Mouse (Mus musculus) MEL (cell line): Measurements from ENCODE around the gene Pxylp1.

Experiments
- CHD1 ChIP-seq: IDR thresholded peaks from 2 replicates; pipeline ENCODE4 v1.6.1; 2012; ENCODE audit warnings: low read depth, mild to moderate bottlenecking, inconsistent platforms, low read length, improper control_type of control experiment
- CHD2 ChIP-seq: IDR thresholded peaks from 2 replicates; pipeline ENCODE4 v1.6.1; 2011; ENCODE audit warnings: low read length, improper control_type of control experiment
- CTCF ChIP-seq, 3 experiments: IDR thresholded peaks in 2 of 3; conservative IDR thresholded peaks in 1 of 3; 2 replicates each; pipeline ENCODE4 v1.5.1; 2011 to 2012; ENCODE audit warnings: low read length in 3 of 3, low read depth in 2 of 3, mild to moderate bottlenecking in 2 of 3, improper control_type of control experiment in 1 of 3, inconsistent platforms in 1 of 3, mixed read lengths in 1 of 3, moderate library complexity in 1 of 3; ENCODE audit not compliant: control insufficient read depth in 1 of 3, insufficient read depth in 1 of 3, poor library complexity in 1 of 3, severe bottlenecking in 1 of 3
- EP300 ChIP-seq, 2 experiments: IDR thresholded peaks; 2 replicates each; pipeline ENCODE4 v1.6.1; 2011; ENCODE audit warnings: improper control_type of control experiment in 2 of 2, low read length in 2 of 2, low read depth in 1 of 2, mild to moderate bottlenecking in 1 of 2
- MYC ChIP-seq: IDR thresholded peaks from 2 replicates; pipeline ENCODE4 v1.6.1; 2011; ENCODE audit warnings: low read depth, mild to moderate bottlenecking, low read length, improper control_type of control experiment, moderate library complexity
- SMC3 ChIP-seq: IDR thresholded peaks from 2 replicates; pipeline ENCODE4 v1.6.1; 2011; ENCODE audit warnings: low read depth, low read length, improper control_type of control experiment
- USF1 ChIP-seq: IDR thresholded peaks from 2 replicates; pipeline ENCODE4 v1.6.1; 2014; ENCODE audit warnings: low read depth, mild to moderate bottlenecking, inconsistent platforms, low read length, improper control_type of control experiment, moderate library complexity

DNA sequence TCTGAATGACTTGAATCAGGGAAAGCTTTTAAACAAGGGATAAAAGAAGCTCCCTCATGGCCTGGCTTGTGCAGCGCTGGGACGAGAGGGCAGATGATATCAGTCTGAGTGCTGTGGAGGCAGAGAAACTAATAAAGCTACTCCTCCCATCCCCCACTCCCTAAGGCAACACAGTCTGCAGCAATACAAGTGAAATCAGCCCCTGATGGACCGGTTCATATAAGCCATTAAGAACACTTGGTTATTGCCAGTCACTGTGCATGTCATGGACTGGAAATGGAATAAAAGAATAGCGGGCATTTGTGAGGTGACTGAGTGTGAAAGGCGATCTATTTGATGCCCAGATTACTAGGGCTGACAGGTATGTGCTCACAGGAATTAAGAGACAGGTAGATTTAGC is 46.4 kb upstream of the Pxylp1 start:
- TF ChIP-seq SMC3: no peak
- TF ChIP-seq CHD2: no peak
- TF ChIP-seq USF1: no peak
- no peak for TF ChIP-seq MYC
- TF ChIP-seq CHD1: no peak
- no peak for TF ChIP-seq EP300 (IDR thresholded peaks at IDR 0.05; ENCODE audit: low read depth in 1 of 2, low read length in 2 of 2)
- no peak for TF ChIP-seq CTCF (IDR thresholded peaks at IDR 0.05 in 2 of 3, conservative IDR thresholded peaks at IDR 0.05 in 1 of 3; ENCODE audit: control insufficient read depth in 1 of 3, insufficient read depth in 1 of 3, low read depth in 2 of 3, low read length in 3 of 3, poor library complexity in 1 of 3, severe bottlenecking in 1 of 3)
